Mouse (Mus musculus) heart, postnatal 14 days (tissue): ENCODE data around the gene Olfr617. TPM values are rescaled to one million over a fixed set of nuclear protein-coding genes. Genes with fewer than 3 reads are reported as not detected.
"Not testable (repeated sequence)": the region's sequence is repeated elsewhere in the genome, so short reads cannot be mapped to it uniquely, and the experiment has no call there.

Experiments used
- DNase-seq, 2 experiments: peaks; one replicate each; pipeline ENCODE4 v3.0.0; 2021 to 2022
- intact Hi-C: fragments of 180-260 bp; cut with DNase I; formaldehyde crosslinking; loops from one replicate; pipeline ENCODE4 v1.15.1; 2025
- long read RNA-seq, 2 experiments: library from polyadenylated mRNA; stranded (forward); transcript quantifications; one replicate each; pipeline ENCODE4 v2.0.0; 2021
- microRNA-seq, 2 experiments: library from miRNA; unstranded; fragments of <30 nt; microRNA quantifications; one replicate each; pipeline ENCODE4 v1.2.0; 2021 to 2022
- total RNA-seq, 2 experiments: library from RNA; stranded (reverse); gene quantifications; 2 replicates each; pipeline ENCODE4 v1.2.3; 2021

Olfr617 gene
- not detected for total RNA-seq
- long read RNA-seq, experiment 1, result 0 reads
- long read RNA-seq, experiment 2, result 0 reads

DNA sequence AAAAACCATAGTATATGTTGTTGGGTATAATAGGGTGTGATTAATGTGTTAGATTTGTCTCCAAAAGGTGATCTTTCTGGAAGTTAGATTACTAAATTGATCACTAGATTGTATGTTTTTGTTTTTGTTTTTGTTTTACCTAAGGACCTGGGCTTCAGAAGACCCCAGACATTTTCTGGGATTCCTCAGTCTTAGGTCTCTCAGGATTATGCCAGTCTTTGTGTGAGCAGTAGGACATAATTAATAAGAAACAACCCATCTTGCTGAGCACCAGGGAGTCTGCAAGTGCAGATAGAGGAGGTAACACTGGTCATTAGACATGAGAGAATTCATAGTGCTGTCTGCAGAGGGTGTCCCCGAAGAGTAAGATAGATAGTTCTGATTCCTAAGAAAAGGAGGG is at the start of gene Olfr617:
Gene Olfr617 (plus strand): TSS at position 301 of the 400 bp plus-strand sequence.
- intact Hi-C loops, result no loop called here
- no peak for DNase-seq

DNA sequence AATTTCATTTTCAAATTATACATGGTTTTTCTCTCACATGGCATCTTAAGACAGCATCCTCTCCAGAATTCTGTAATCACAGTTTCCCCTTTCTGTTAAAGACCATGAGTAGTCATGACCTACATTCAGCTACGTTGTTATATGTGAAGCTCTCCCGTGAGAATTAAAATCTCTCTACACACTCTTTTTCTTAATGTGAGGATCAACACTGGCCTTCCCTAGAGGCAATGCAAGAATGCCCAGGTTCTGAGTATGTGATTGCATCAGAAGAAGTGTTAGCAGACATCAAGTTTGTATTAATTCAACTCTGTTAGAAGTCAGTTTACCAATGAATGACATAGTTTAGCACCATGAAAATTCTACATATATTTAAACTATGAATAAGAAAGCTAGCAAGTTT is 30.2 kb upstream of the Olfr617 start, which contains the start of gene Olfr612:
Gene Olfr612 (minus strand): TSS at position 101 of the 400 bp plus-strand sequence.
- intact Hi-C loops, DNase-seq: not testable (repeated sequence)

DNA sequence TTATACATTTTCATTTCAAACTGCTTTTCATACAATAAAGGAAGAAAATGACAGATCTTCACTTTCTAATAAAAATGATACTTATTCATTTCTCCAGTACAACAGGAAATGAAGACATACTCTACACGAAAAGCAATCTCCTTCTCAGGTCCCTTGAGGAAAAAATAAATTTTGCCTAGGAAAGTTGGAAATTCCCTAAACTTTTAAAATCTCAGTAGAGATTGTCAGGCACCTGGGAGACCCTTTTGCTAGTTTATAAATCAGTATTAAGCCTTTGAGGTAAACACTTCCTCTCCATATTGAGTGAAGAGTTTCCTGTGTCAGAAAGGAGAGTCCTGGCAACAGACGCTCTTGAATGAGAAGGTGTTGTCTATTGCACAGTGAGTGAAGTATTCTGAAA is 25.1 kb upstream of the Olfr617 start, which contains the start of gene Olfr613:
Gene Olfr613 (plus strand): TSS at position 301 of the 400 bp plus-strand sequence.
- intact Hi-C loops, result no loop called here
- no peak for DNase-seq

DNA sequence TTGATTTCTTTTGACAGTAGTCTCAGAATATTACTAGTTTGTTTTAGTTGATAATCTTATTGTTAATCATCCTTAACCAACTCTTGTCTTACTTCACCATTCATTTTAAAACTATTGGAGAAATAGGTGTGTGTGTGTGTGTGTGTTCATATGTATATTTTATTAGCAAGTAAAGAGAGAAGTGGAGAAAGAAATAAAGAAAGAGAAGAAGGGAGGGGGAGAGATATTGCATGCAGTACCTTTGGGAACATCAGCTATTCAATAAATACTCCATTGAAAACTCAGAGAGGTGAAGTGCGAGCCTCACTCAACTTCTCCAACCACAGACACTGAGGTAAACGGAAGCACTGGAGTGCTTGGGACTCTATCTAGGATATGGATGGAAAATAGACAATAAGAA is 17.1 kb upstream of the Olfr617 start, which contains the start of gene Olfr615:
Gene Olfr615 (plus strand): TSS at position 301 of the 400 bp plus-strand sequence.
- DNase-seq, result no peak
- intact Hi-C loops, result no loop called here

DNA sequence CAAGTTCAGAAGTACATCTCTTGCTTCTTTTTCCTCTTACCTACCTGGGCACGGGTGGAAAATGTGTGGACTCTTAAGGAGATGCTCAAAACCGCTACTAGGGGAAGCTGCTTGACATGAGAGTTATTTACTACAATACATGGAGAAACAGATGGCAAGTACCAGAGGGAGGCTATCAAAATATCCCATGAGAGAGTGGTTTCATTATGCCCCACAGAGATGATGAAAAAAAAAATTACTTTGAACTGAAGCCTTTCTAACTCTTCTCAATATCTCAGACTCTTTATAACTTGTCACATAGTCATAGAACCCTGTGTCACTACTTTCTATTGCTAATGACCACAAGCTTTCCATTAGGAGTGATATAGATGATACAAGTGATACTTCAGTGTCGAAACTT is 3.8 kb upstream of the Olfr617 start, which contains the start of gene Olfr616:
Gene Olfr616 (minus strand): TSS at position 101 of the 400 bp plus-strand sequence.
- intact Hi-C loops, result no loop called here
- DNase-seq, result no peak

DNA sequence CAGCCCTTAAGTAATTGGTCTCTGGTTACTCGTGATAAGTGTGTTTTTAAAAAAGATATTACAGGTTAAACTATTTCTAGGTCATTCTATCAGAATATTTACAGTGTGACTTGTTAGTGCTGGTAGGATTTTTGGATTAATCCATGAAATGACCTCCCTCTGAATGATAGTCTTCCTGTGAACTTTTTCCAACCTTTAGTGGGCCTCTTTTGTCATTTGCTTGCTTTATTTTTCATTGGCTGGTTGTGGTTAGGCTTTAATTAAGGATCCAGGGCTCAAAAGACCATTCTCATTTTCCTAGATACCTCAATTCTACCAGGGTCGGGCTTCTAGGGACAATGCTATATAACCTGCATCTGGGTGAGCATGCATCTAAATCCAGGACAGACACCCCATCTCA is 16.9 kb downstream of the Olfr617 start, which contains the start of gene Olfr618:
Gene Olfr618 (plus strand): TSS at position 301 of the 400 bp plus-strand sequence.
- intact Hi-C loops, result no loop called here
- DNase-seq, result no peak

DNA sequence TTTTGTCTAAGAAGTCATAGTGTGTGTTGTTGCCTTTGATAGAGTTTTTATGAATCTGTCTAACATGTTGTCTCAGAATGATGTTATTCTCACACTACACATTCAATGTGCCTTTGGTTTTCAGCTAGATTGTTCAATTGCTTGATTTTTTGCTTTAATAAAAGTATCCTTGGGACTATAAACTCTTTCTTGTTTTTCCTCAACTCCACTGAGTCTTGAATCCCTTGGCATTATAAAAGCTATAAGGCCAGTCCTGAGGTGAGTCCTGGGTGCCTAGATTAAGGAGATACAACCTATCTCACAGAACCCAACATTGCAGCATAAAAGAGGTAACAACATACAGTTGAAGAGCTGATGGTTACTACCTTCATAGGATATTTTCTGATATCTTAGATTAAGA is 27.4 kb downstream of the Olfr617 start, which contains the start of gene Olfr619:
Gene Olfr619 (plus strand): TSS at position 301 of the 400 bp plus-strand sequence.
- intact Hi-C loops, result no loop called here
- no peak for DNase-seq

DNA sequence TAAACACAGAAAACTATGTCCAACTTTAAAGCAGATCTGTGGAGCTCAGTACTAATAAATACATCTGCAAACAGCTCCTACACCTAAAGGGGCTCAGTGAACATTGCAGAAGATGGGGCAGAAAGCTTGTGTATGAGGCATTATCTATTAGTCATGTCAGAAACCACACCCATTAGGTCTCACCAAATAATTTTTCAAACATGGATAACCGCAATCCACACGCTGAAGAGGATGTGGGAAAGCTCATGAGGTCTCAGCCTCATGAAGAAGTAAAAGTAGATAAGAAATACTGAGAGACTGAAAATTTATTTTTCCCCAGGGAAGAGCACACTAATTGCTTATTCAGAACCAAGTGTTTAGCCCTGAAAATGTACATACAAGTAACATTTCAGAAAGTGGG is 34.6 kb downstream of the Olfr617 start:
- DNase-seq, result no peak
- intact Hi-C loops, result no loop called here

DNA sequence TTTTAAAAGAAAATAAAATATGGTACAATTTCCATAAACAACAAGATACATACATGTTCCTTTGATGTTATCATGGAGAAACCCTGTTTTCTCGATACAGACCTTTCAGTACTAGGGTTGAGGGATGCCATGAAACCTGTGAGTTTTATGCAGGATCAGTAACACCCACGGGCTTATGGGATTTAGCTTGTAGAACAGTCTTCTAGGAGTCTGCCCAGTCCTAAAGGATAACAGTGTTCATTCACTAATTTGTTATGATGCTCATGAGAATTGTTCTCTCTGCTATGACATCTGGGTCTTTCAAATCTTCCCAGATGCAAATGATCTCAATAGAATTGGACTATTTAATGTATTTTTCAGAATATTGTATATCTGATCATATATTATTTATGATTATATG is 39.6 kb downstream of the Olfr617 start, which contains the start of gene Olfr620:
Gene Olfr620 (minus strand): TSS at position 101 of the 400 bp plus-strand sequence.
- no peak for DNase-seq
- intact Hi-C loops, result no loop called here

Small RNA genes within 50 kb of the gene (microRNA-seq; reads per million reads assigned to microRNA genes)
- gene Gm26506, result 0 reads per million in 2 experiments

Other genes with a start within 250 kb of the Olfr617 start
- gene Olfr598, start 249.5 kb upstream of the Olfr617 start, total RNA-seq, result not detected
- gene Olfr599, start 237.1 kb upstream of the Olfr617 start, total RNA-seq, result not detected
- gene Olfr600, start 223.4 kb upstream of the Olfr617 start, total RNA-seq, result not detected
- gene Olfr601, start 210.4 kb upstream of the Olfr617 start, total RNA-seq, result not detected
- not detected for gene Olfr603, start 186.9 kb upstream of the Olfr617 start, total RNA-seq
- gene Usp17lc, start 158.0 kb upstream of the Olfr617 start, total RNA-seq, result not detected
- not detected for gene Olfr605, start 127.6 kb upstream of the Olfr617 start, total RNA-seq
- not detected for gene Olfr606, start 124.0 kb upstream of the Olfr617 start, total RNA-seq
- gene Olfr607, start 108.9 kb upstream of the Olfr617 start, total RNA-seq, result not detected
- gene Olfr608, start 103.2 kb upstream of the Olfr617 start, total RNA-seq, result not detected
- not detected for gene Olfr609, start 75.0 kb upstream of the Olfr617 start, total RNA-seq
- gene Olfr610, start 60.9 kb upstream of the Olfr617 start, total RNA-seq, result not detected
- gene Olfr611, start 52.2 kb upstream of the Olfr617 start, total RNA-seq, result not detected
- not detected for gene Olfr612, start 30.3 kb upstream of the Olfr617 start, total RNA-seq
- not detected for gene Olfr613, start 25.0 kb upstream of the Olfr617 start, total RNA-seq
- not detected for gene Olfr615, start 17.0 kb upstream of the Olfr617 start, total RNA-seq
- not detected for gene Olfr616, start 3.9 kb upstream of the Olfr617 start, total RNA-seq
- not detected for gene Olfr618, start 17.0 kb downstream of the Olfr617 start, total RNA-seq
- gene Olfr619, start 27.5 kb downstream of the Olfr617 start, total RNA-seq, result not detected
- gene Olfr620, start 39.5 kb downstream of the Olfr617 start, total RNA-seq, result not detected
- gene Olfr622, start 69.6 kb downstream of the Olfr617 start, total RNA-seq, result not detected
- not detected for gene Olfr623, start 90.6 kb downstream of the Olfr617 start, total RNA-seq
- gene Olfr624, start 98.1 kb downstream of the Olfr617 start, total RNA-seq, result not detected
- gene Olfr625-ps1, start 109.7 kb downstream of the Olfr617 start, total RNA-seq, result not detected
- gene Olfr243, start 141.6 kb downstream of the Olfr617 start, total RNA-seq, result not detected
- not detected for gene Olfr628, start 157.3 kb downstream of the Olfr617 start, total RNA-seq
- gene Olfr629, start 171.9 kb downstream of the Olfr617 start, total RNA-seq, result not detected
- not detected for gene Olfr630, start 184.3 kb downstream of the Olfr617 start, total RNA-seq
- not detected for gene Olfr69, start 198.5 kb downstream of the Olfr617 start, total RNA-seq
- not detected for gene Olfr68, start 206.6 kb downstream of the Olfr617 start, total RNA-seq
- not detected for gene Olfr67, start 218.8 kb downstream of the Olfr617 start, total RNA-seq
- 1,000 to 10,000 TPM; 2,822 to 3,799 TPM for gene Hbb-bt, start 240.9 kb downstream of the Olfr617 start, total RNA-seq